Mouse (Mus musculus) hindbrain, embryonic 16.5 days (tissue): ENCODE measurements at regions not wholly inside any gene's neighbourhood (a gene's known extent, or its start where the extent isn't known, plus 50 kb on each side); places are given as distances from the start of the nearest gene placed in this dataset.

ENCODE experiments used
- ATAC-seq: fragments of 200-750 bp; cut with Nextera tagmentation; 2 replicates; pipeline ENCODE4 v1.8.0; 2017; ENCODE audit warnings: moderate TSS enrichment, moderate library complexity
- H3K27ac ChIP-seq: fragments of 300-500 bp; sonication (generic); 2 replicates; pipeline ENCODE4 v1.5.1; 2014; ENCODE audit warnings: low read depth, mild to moderate bottlenecking, control low read depth, low read length, moderate library complexity
- H3K27me3 ChIP-seq: fragments of 300-500 bp; sonication (generic); replicated peaks from 2 replicates; pipeline ENCODE4 v1.6.1; 2014; ENCODE audit warnings: low read length; ENCODE audit not compliant: control insufficient read depth, insufficient read depth
- H3K36me3 ChIP-seq: fragments of 300-500 bp; sonication (generic); 2 replicates; pipeline ENCODE4 v1.6.1; 2014; ENCODE audit warnings: mild to moderate bottlenecking, low read length, moderate library complexity, mixed read lengths; ENCODE audit not compliant: control insufficient read depth, insufficient read depth
- H3K4me1 ChIP-seq: fragments of 300-500 bp; sonication (generic); 2 replicates; pipeline ENCODE4 v1.6.1; 2014; ENCODE audit warnings: low read depth, low read length; ENCODE audit not compliant: control insufficient read depth, insufficient read depth
- H3K4me2 ChIP-seq: fragments of 300-500 bp; sonication (generic); 2 replicates; pipeline ENCODE4 v1.6.1; 2014; ENCODE audit warnings: mild to moderate bottlenecking, low read length, control low read depth, moderate library complexity
- H3K4me3 ChIP-seq: fragments of 300-500 bp; sonication (generic); 2 replicates; pipeline ENCODE4 v1.5.1; 2014; ENCODE audit warnings: mild to moderate bottlenecking, low read length, control low read depth, moderate library complexity
- H3K9ac ChIP-seq: fragments of 300-500 bp; sonication (generic); 2 replicates; pipeline ENCODE4 v1.6.1; 2014; ENCODE audit warnings: low read depth, mild to moderate bottlenecking, control low read depth, low read length, moderate library complexity
- H3K9me3 ChIP-seq: fragments of 300-500 bp; sonication (generic); 2 replicates; pipeline ENCODE4 v1.6.1; 2014; ENCODE audit warnings: mild to moderate bottlenecking, low read length, moderate library complexity; ENCODE audit not compliant: control insufficient read depth
- WGBS: fragments of 180-500 bp; shearing (Covaris S2); extraction: QIAGEN DNeasy Blood & Tissue Kit; methylation state at CpG from one replicate; pipeline ENCODE4 v1.1.7; 2014; 5-methylcytosine and 5-hydroxymethylcytosine counted together

GRCm38 (mm10) chr4:95269766-95270165 is 217.7 kb upstream of the Jun start:
- Histone ChIP-seq H3K4me2 (no peak overlapping the region), H3K9me3 (no peaks in the 10 kb centered on the region), H3K4me3 (no peak overlapping the region), H3K27ac (no peak overlapping the region), H3K9ac (no peak overlapping the region), H3K36me3 (no peaks in the 10 kb centered on the region), H3K27me3 (no peaks in the 10 kb centered on the region), H3K4me1 (no peaks in the 10 kb centered on the region)
- no peak for ATAC-seq

GRCm38 (mm10) chr4:95270389-95270788 is 218.4 kb upstream of the Jun start:
- Histone ChIP-seq H3K27me3 (no peaks in the 10 kb centered on the region), H3K4me2 (no peak overlapping the region)
- 85% methylated on average over 1 of the region's 1 CpGs for WGBS

GRCm38 (mm10) chr4:95276231-95276630 is 224.2 kb upstream of the Jun start:
- WGBS: 69% methylated on average over 3 of the region's 3 CpGs
- H3K4me3 ChIP-seq: no peak overlapping the region
- no peak overlapping the region for H3K27ac ChIP-seq
- no peaks in the 10 kb centered on the region for H3K9me3 ChIP-seq
- H3K4me2 ChIP-seq: no peak overlapping the region
- H3K27me3 ChIP-seq: no peaks in the 10 kb centered on the region
- H3K9ac ChIP-seq: no peak overlapping the region
- H3K36me3 ChIP-seq: no peaks in the 10 kb centered on the region
- no peaks in the 10 kb centered on the region for H3K4me1 ChIP-seq
- no peak for ATAC-seq

More at GRCm38 (mm10) chr4:95270389-95270788, 218.4 kb upstream of the Jun start:
- H3K4me1 ChIP-seq: no peaks in the 10 kb centered on the region
- H3K9me3 ChIP-seq: no peaks in the 10 kb centered on the region
- ATAC-seq: no peak
- no peaks in the 10 kb centered on the region for H3K36me3 ChIP-seq
- H3K27ac ChIP-seq: no peak overlapping the region
- H3K4me3 ChIP-seq: no peak overlapping the region
- no peak overlapping the region for H3K9ac ChIP-seq

GRCm38 (mm10) chr4:95277989-95278713 is 226.1 kb upstream of the Jun start:
- no peak overlapping the region for H3K4me2 ChIP-seq
- ATAC-seq: no peak; the same call in 1 of the 2 replicates

GRCm38 (mm10) chr4:95278714-95279095 is 226.7 kb upstream of the Jun start:
- H3K4me1 ChIP-seq: no peaks in the 10 kb centered on the region
- no peak for ATAC-seq

More at GRCm38 (mm10) chr4:95277989-95278713, 226.1 kb upstream of the Jun start:
- Histone ChIP-seq H3K4me3 (no peak overlapping the region), H3K9me3 (no peaks in the 10 kb centered on the region), H3K9ac (no peak overlapping the region), H3K27me3 (no peaks in the 10 kb centered on the region), H3K27ac (no peak overlapping the region), H3K36me3 (no peaks in the 10 kb centered on the region), H3K4me1 (no peaks in the 10 kb centered on the region)
- WGBS: 46% methylated on average over 10 of the region's 11 CpGs

GRCm38 (mm10) chr4:95279200-95279599 is 227.2 kb upstream of the Jun start:
- 82% methylated on average over 2 of the region's 2 CpGs for WGBS

More at GRCm38 (mm10) chr4:95278714-95279095, 226.7 kb upstream of the Jun start:
- no peak overlapping the region for H3K9ac ChIP-seq
- H3K4me2 ChIP-seq: no peak overlapping the region
- no peak overlapping the region for H3K4me3 ChIP-seq
- H3K9me3 ChIP-seq: no peaks in the 10 kb centered on the region
- H3K27ac ChIP-seq: no peak overlapping the region
- WGBS: 41% methylated on average over 13 of the region's 13 CpGs
- no peaks in the 10 kb centered on the region for H3K27me3 ChIP-seq
- H3K36me3 ChIP-seq: no peaks in the 10 kb centered on the region

GRCm38 (mm10) chr4:95282083-95282482 is 230.1 kb upstream of the Jun start:
- WGBS: 73% methylated on average over 3 of the region's 3 CpGs
- Histone ChIP-seq H3K9ac (no peak overlapping the region), H3K9me3 (no peaks in the 10 kb centered on the region), H3K36me3 (no peaks in the 10 kb centered on the region), H3K4me2 (no peak overlapping the region), H3K27me3 (no peaks in the 10 kb centered on the region), H3K4me3 (no peak overlapping the region), H3K27ac (no peak overlapping the region), H3K4me1 (no peaks in the 10 kb centered on the region)
- ATAC-seq: no peak

More at GRCm38 (mm10) chr4:95279200-95279599, 227.2 kb upstream of the Jun start:
- Histone ChIP-seq H3K9me3 (no peaks in the 10 kb centered on the region), H3K27ac (no peak overlapping the region), H3K4me1 (no peaks in the 10 kb centered on the region), H3K9ac (no peak overlapping the region), H3K4me2 (no peak overlapping the region), H3K36me3 (no peaks in the 10 kb centered on the region), H3K27me3 (no peaks in the 10 kb centered on the region), H3K4me3 (no peak overlapping the region)
- no peak for ATAC-seq

- Histone ChIP-seq H3K9ac (no peak overlapping the region), H3K4me1 (no peaks in the 10 kb centered on the region), H3K36me3 (no peaks in the 10 kb centered on the region), H3K4me2 (no peak overlapping the region), H3K27me3 (no peaks in the 10 kb centered on the region), H3K4me3 (no peak overlapping the region), H3K27ac (no peak overlapping the region), H3K9me3 (no peaks in the 10 kb centered on the region)
- no peak for ATAC-seq
- WGBS: 77% methylated on average over 2 of the region's 2 CpGs
Observed at GRCm38 (mm10) chr4:95283789-95284188, 231.8 kb upstream of the Jun start.

- Histone ChIP-seq H3K27ac (no peak overlapping the region), H3K4me1 (no peaks in the 10 kb centered on the region), H3K4me2 (no peak overlapping the region), H3K27me3 (no peaks in the 10 kb centered on the region), H3K36me3 (no peaks in the 10 kb centered on the region), H3K4me3 (no peak overlapping the region), H3K9me3 (no peaks in the 10 kb centered on the region), H3K9ac (no peak overlapping the region)
- 98% methylated on average over 2 of the region's 2 CpGs for WGBS
- ATAC-seq: no peak
Observed at GRCm38 (mm10) chr4:95284192-95284591, 232.2 kb upstream of the Jun start.
